Mouse (Mus musculus) myocyte (in vitro differentiated cells): ENCODE measurements around the gene Golph3l.

ENCODE experiments used
- MAX ChIP-seq: IDR thresholded peaks from one replicate; pipeline ENCODE4 v1.6.1; 2011; ENCODE audit warnings: low read depth, mild to moderate bottlenecking, control low read depth
- POLR2A ChIP-seq: IDR thresholded peaks from one replicate; pipeline ENCODE4 v1.6.1; 2011; ENCODE audit warnings: low read depth, mild to moderate bottlenecking, control low read depth, moderate library complexity; ENCODE audit not compliant: insufficient read length
- SRF ChIP-seq: IDR thresholded peaks from one replicate; pipeline ENCODE4 v1.6.1; 2011; ENCODE audit warnings: low read depth; ENCODE audit not compliant: control insufficient read depth, insufficient read length
- USF1 ChIP-seq: IDR thresholded peaks from one replicate; pipeline ENCODE4 v1.6.1; 2011; ENCODE audit warnings: low read depth, mild to moderate bottlenecking, control low read depth, moderate library complexity

DNA sequence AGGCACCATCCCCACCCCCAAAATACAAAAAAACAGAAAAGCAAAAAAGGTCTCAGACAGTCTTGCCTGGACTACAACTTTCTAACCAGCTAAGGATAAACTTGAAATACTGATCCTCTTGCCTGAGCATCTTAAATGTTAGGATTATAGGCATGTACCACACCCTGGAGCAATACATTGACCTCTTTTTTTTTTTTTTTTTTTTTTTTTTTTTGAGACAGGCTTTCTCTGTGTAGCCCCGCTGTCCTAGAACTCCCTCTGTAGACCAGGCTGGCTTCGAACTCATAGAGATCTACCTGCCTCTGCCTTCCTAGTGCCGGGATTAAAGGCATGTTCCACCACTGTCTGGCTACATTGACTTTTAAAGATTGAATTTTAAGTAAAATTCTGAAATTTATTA is 28.0 kb upstream of the Golph3l start:
- no peak for TF ChIP-seq POLR2A
- no peak for TF ChIP-seq MAX
- TF ChIP-seq USF1 = no peak
- no peak for TF ChIP-seq SRF
